Mouse (Mus musculus): ENCODE data around the gene Dapl1.

Dapl1 gene

GRCm38 (mm10) chr2:59484438-59484837 lies at the start of gene Dapl1:
Dapl1 (plus strand) TSS chr2:59484653.
- DNase-seq (ENCODE audit: low read depth, low spot score), result no peak
- H3K36me3 ChIP-seq (ENCODE audit: control insufficient read depth, insufficient read depth, low read length, poor library complexity, severe bottlenecking), result no peaks in the 10 kb centered on the region
- H3K27me3 ChIP-seq (ENCODE audit: control insufficient read depth, insufficient read depth, low read length, poor library complexity, severe bottlenecking), result no peaks in the 10 kb centered on the region; the same call in 1 of the 2 replicates

GRCm38 (mm10) chr2:59434820-59435219 lies 49.6 kb upstream of the Dapl1 start:
- Histone ChIP-seq H3K27me3 (ENCODE audit: control insufficient read depth, insufficient read depth, low read length, poor library complexity, severe bottlenecking) (no peaks in the 10 kb centered on the region), H3K36me3 (ENCODE audit: control insufficient read depth, insufficient read depth, low read length, poor library complexity, severe bottlenecking) (no peaks in the 10 kb centered on the region)
- DNase-seq (ENCODE audit: low read depth, low spot score), result no peak

DNA sequence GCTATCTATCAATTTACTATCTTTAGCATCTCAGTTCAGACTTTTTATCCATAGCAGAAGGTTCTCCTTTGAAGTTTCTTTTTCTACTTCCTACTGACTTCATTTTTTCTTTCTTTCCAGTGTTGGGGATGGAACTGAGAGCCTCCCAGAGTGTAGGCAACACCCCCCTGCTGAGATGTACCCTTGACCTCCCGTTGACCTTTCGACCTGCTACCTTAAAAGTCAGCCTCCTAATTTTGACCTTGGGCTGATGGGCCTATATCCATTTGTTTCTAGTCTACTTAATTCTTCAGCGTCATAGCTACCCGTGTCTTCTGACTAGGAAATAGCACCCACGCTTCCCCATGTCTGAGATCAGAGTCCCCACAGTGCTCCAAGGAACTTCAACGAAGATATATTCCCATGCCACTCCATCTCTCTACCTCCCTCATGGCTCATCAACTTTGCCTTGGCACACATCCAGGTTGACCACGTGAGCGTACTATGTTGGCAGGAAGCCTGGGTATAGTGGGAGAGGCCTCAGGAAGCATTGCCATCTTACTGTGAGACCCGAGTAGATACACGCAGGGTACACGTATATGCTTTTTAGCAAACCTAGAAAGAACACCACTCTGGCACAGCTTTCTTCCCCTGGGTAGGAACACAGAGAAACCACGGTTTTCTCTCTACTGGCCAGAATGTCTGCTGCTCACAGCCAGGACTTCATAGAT lies 46.6 kb upstream of the Dapl1 start:
- DNase-seq (ENCODE audit: low read depth, low spot score), result no peak
- no peaks in the 10 kb centered on the region for H3K27me3 ChIP-seq (ENCODE audit: control insufficient read depth, insufficient read depth, low read length, poor library complexity, severe bottlenecking)
- no peaks in the 10 kb centered on the region for H3K36me3 ChIP-seq (ENCODE audit: control insufficient read depth, insufficient read depth, low read length, poor library complexity, severe bottlenecking)

- DNase-seq (ENCODE audit: low read depth, low spot score), result peak; percentile 58
- no peaks in the 10 kb centered on the region for H3K36me3 ChIP-seq (ENCODE audit: control insufficient read depth, insufficient read depth, low read length, poor library complexity, severe bottlenecking)
These were observed 45.9 kb upstream of the Dapl1 start for GRCm38 (mm10) chr2:59438479-59438935.

DNA sequence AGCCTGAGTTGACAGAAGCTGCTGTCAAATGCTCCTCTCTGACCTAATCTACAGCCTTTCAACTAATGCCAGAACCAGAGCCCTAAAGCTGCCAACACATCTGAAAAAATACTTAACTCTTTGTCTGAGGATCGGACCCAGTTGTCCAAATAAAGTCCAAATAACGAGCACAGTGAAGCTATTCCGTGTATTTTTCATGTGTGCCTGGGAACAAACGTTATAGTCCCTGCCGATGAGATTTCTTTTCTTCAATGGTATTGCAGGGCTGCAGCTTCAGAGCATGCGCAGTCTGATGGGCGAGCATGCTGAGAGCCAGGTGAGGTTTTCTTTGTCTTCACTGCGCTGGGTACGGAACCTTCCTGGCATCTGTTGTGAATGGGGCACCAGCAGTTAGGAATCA lies 44.6 kb upstream of the Dapl1 start:
- no peaks in the 10 kb centered on the region for H3K36me3 ChIP-seq (ENCODE audit: control insufficient read depth, insufficient read depth, low read length, poor library complexity, severe bottlenecking)
- DNase-seq (ENCODE audit: low read depth, low spot score), result no peak
- no peaks in the 10 kb centered on the region for H3K27me3 ChIP-seq (ENCODE audit: control insufficient read depth, insufficient read depth, low read length, poor library complexity, severe bottlenecking)

More at GRCm38 (mm10) chr2:59438479-59438935, 45.9 kb upstream of the Dapl1 start:
- no peaks in the 10 kb centered on the region for H3K27me3 ChIP-seq (ENCODE audit: control insufficient read depth, insufficient read depth, low read length, poor library complexity, severe bottlenecking)

DNA sequence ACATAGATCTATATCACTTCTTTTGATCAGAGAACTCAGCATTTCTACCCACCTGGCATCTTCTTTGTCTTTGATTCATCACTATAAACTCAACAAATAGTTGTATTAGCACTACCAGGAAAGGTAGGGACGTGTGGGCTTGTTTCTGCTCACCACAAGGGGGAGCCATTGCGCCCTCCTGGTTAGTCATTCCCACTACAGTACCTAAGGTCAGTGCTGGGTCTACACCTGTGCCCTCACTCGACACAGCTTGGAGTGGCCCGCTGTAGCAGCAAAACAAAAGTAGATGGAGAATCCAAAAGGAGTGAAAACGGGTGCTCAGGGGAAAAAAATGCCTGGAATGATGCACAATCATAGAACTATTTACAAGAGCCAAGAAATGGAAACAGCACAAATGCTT lies 44.0 kb upstream of the Dapl1 start:
- H3K36me3 ChIP-seq (ENCODE audit: control insufficient read depth, insufficient read depth, low read length, poor library complexity, severe bottlenecking), result no peaks in the 10 kb centered on the region
- H3K27me3 ChIP-seq (ENCODE audit: control insufficient read depth, insufficient read depth, low read length, poor library complexity, severe bottlenecking), result no peaks in the 10 kb centered on the region
- peak; percentile 39 for DNase-seq (ENCODE audit: low read depth, low spot score)

DNA sequence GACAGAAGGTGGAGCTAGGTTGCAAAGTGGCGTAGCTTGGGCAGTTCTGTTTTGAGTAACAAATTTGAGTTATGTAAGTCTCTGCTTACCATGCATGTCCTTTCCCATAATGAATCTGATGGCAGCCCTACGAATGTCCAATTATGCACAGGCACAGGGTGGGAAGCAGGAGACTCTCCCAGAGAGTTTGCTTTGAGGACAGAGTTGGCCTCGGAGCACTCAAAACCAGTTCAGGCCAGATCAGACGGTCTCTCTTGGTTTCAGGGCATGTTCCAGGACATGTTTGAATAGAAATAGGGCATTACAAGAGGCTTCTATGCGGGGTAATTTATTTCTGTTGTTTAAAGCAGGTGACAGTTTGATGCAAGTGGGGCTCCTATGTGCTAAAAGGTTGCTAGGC lies 42.8 kb upstream of the Dapl1 start:
- DNase-seq (ENCODE audit: low read depth, low spot score), result no peak
- Histone ChIP-seq H3K36me3 (ENCODE audit: control insufficient read depth, insufficient read depth, low read length, poor library complexity, severe bottlenecking) (no peaks in the 10 kb centered on the region), H3K27me3 (ENCODE audit: control insufficient read depth, insufficient read depth, low read length, poor library complexity, severe bottlenecking) (no peaks in the 10 kb centered on the region)

GRCm38 (mm10) chr2:59446671-59447070 lies 37.8 kb upstream of the Dapl1 start:
- no peak for DNase-seq (ENCODE audit: low read depth, low spot score)
- no peaks in the 10 kb centered on the region for H3K36me3 ChIP-seq (ENCODE audit: control insufficient read depth, insufficient read depth, low read length, poor library complexity, severe bottlenecking)
- no peaks in the 10 kb centered on the region for H3K27me3 ChIP-seq (ENCODE audit: control insufficient read depth, insufficient read depth, low read length, poor library complexity, severe bottlenecking)

- DNase-seq (ENCODE audit: low read depth, low spot score), result no peak
These were observed 36.7 kb upstream of the Dapl1 start for GRCm38 (mm10) chr2:59447712-59448111.

DNA sequence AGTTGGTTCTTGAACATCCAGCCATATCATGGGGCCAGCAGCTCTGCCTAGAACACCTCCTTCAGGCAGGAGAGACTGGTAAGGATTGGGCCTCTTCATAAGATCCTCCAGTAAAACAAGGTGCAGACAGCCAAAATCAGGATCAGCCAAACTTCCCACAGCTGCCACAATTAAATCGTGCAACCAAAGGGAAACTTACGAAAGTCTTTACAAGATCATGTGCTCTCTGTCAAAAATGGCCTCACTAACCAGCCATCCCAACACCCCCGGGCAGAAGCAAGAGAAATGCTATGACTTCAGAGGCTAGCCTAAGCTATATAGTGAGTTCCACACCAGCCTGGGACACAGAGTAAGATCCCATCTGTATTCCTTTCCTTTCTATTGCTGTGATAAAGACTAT lies 35.9 kb upstream of the Dapl1 start:
- H3K36me3 ChIP-seq (ENCODE audit: control insufficient read depth, insufficient read depth, low read length, poor library complexity, severe bottlenecking), result no peaks in the 10 kb centered on the region
- no peak for DNase-seq (ENCODE audit: low read depth, low spot score)
- H3K27me3 ChIP-seq (ENCODE audit: control insufficient read depth, insufficient read depth, low read length, poor library complexity, severe bottlenecking), result no peaks in the 10 kb centered on the region

More at GRCm38 (mm10) chr2:59447712-59448111, 36.7 kb upstream of the Dapl1 start:
- no peaks in the 10 kb centered on the region for H3K27me3 ChIP-seq (ENCODE audit: control insufficient read depth, insufficient read depth, low read length, poor library complexity, severe bottlenecking)
- no peaks in the 10 kb centered on the region for H3K36me3 ChIP-seq (ENCODE audit: control insufficient read depth, insufficient read depth, low read length, poor library complexity, severe bottlenecking)

GRCm38 (mm10) chr2:59448921-59449320 lies 35.5 kb upstream of the Dapl1 start:
- no peak for DNase-seq (ENCODE audit: low read depth, low spot score)
- Histone ChIP-seq H3K36me3 (ENCODE audit: control insufficient read depth, insufficient read depth, low read length, poor library complexity, severe bottlenecking) (no peaks in the 10 kb centered on the region), H3K27me3 (ENCODE audit: control insufficient read depth, insufficient read depth, low read length, poor library complexity, severe bottlenecking) (no peaks in the 10 kb centered on the region)

DNA sequence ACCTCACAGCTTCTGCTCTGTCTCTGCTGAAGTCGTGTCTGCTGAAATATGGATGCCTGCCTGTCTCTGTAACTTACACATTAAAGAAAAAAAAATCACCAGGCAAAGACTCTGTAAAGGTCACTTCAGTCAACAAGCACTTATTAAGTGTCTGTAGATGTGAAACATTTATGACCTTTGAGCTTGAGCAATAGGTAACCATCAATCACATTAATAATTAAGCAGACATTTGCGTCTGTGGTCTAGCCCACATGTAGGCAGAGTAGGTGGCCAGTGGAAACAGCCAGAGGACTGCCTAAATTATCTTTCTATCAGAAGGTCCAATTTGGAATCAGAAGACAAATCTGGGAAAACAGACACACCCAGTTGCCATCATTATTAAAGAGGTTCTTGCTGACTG lies 32.8 kb upstream of the Dapl1 start:
- no peaks in the 10 kb centered on the region for H3K36me3 ChIP-seq (ENCODE audit: control insufficient read depth, insufficient read depth, low read length, poor library complexity, severe bottlenecking)
- no peaks in the 10 kb centered on the region for H3K27me3 ChIP-seq (ENCODE audit: control insufficient read depth, insufficient read depth, low read length, poor library complexity, severe bottlenecking)
- DNase-seq (ENCODE audit: low read depth, low spot score), result no peak

DNA sequence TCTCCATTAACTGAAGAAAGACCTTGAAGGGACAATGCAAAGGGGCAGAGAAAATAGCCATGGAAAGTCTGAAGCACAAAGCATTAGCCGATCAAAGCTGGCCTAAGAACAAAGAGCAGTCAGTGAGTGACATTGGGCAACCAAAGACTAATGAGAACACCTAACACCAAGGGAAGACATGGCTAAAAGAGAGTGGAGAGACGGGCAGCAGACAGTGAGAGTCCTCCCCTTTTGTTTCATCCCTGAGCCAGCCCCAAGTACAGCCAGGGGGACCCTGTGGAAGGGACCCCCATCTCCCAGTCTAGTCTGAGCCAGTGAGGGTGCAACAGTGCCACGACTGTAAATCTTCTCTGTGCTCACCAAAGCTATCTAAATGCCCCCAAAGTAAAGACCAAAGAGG lies 32.4 kb upstream of the Dapl1 start:
- no peak for DNase-seq (ENCODE audit: low read depth, low spot score)
- Histone ChIP-seq H3K36me3 (ENCODE audit: control insufficient read depth, insufficient read depth, low read length, poor library complexity, severe bottlenecking) (no peaks in the 10 kb centered on the region), H3K27me3 (ENCODE audit: control insufficient read depth, insufficient read depth, low read length, poor library complexity, severe bottlenecking) (no peaks in the 10 kb centered on the region)

GRCm38 (mm10) chr2:59462086-59462485 lies 22.4 kb upstream of the Dapl1 start:
- Histone ChIP-seq H3K36me3 (ENCODE audit: control insufficient read depth, insufficient read depth, low read length, poor library complexity, severe bottlenecking) (no peaks in the 10 kb centered on the region), H3K27me3 (ENCODE audit: control insufficient read depth, insufficient read depth, low read length, poor library complexity, severe bottlenecking) (no peaks in the 10 kb centered on the region)
- DNase-seq (ENCODE audit: low read depth, low spot score), result no peak

GRCm38 (mm10) chr2:59463428-59464182 lies 20.8 kb upstream of the Dapl1 start:
- H3K36me3 ChIP-seq (ENCODE audit: control insufficient read depth, insufficient read depth, low read length, poor library complexity, severe bottlenecking), result no peaks in the 10 kb centered on the region
- no peaks in the 10 kb centered on the region for H3K27me3 ChIP-seq (ENCODE audit: control insufficient read depth, insufficient read depth, low read length, poor library complexity, severe bottlenecking)
- no peak for DNase-seq (ENCODE audit: low read depth, low spot score)

Measured in splenic B cell, adult 2 months (primary cell).